Mouse (Mus musculus): ENCODE measurements around the gene Pank1.

Gene Pank1

GRCm38 (mm10) chr19:34878603-34879541 lies at the start of gene Pank1:
Gene Pank1 (minus strand): TSS chr19:34879455.
- DNase-seq, result peak; percentile 83

- DNase-seq, result no peak
Observed at GRCm38 (mm10) chr19:34922603-34922963, 43.3 kb upstream of the Pank1 start.

- peak; percentile 94 for DNase-seq
Observed at GRCm38 (mm10) chr19:34921652-34922602, 42.7 kb upstream of the Pank1 start, which contains the start of gene Kif20b. Gene Kif20b (plus strand): TSS chr19:34922361.

- peak; percentile 36 for DNase-seq
Observed at GRCm38 (mm10) chr19:34921253-34921651, 42.0 kb upstream of the Pank1 start.

- DNase-seq, result no peak
Observed at GRCm38 (mm10) chr19:34920531-34920930, 41.3 kb upstream of the Pank1 start.

- no peak for DNase-seq
Observed at GRCm38 (mm10) chr19:34920066-34920465, 40.8 kb upstream of the Pank1 start.

- DNase-seq, result no peak
Observed at GRCm38 (mm10) chr19:34912366-34912765, 33.1 kb upstream of the Pank1 start.

GRCm38 (mm10) chr19:34906772-34907171 lies 27.5 kb upstream of the Pank1 start:
- no peak for DNase-seq

GRCm38 (mm10) chr19:34905424-34905823 lies 26.2 kb upstream of the Pank1 start:
- no peak for DNase-seq

GRCm38 (mm10) chr19:34904032-34904431 lies 24.8 kb upstream of the Pank1 start:
- DNase-seq, result no peak

- no peak for DNase-seq
Observed at GRCm38 (mm10) chr19:34901735-34902134, 22.5 kb upstream of the Pank1 start.

GRCm38 (mm10) chr19:34901266-34901665 lies 22.0 kb upstream of the Pank1 start:
- no peak for DNase-seq

- DNase-seq, result no peak
Observed at GRCm38 (mm10) chr19:34898941-34899340, 19.7 kb upstream of the Pank1 start.

GRCm38 (mm10) chr19:34897082-34897965 lies 18.1 kb upstream of the Pank1 start:
- DNase-seq, result no peak

- no peak for DNase-seq
Observed at GRCm38 (mm10) chr19:34895082-34895481, 15.8 kb upstream of the Pank1 start.

GRCm38 (mm10) chr19:34891590-34891989 lies 12.3 kb upstream of the Pank1 start:
- no peak for DNase-seq

GRCm38 (mm10) chr19:34890981-34891380 lies 11.7 kb upstream of the Pank1 start:
- DNase-seq, result no peak

- no peak for DNase-seq
Observed at GRCm38 (mm10) chr19:34886324-34886723, 7.1 kb upstream of the Pank1 start.

- no peak for DNase-seq
Observed at GRCm38 (mm10) chr19:34883526-34884224, 4.4 kb upstream of the Pank1 start.

GRCm38 (mm10) chr19:34882443-34882842 lies 3.2 kb upstream of the Pank1 start:
- no peak for DNase-seq

- no peak for DNase-seq
Observed at GRCm38 (mm10) chr19:34881160-34881559, 1.9 kb upstream of the Pank1 start.

- no peak for DNase-seq
Observed at GRCm38 (mm10) chr19:34879624-34880023, 369 bp upstream of the Pank1 start.
